Mouse (Mus musculus) induced T-regulatory cell, adult 2 months (primary cell): ENCODE measurements around the gene E2f7.

ENCODE experiments used
- DNase-seq: peaks from one replicate; pipeline ENCODE4 v3.0.0-alpha.2; 2012; ENCODE audit warnings: low read depth

Gene E2f7

DNA sequence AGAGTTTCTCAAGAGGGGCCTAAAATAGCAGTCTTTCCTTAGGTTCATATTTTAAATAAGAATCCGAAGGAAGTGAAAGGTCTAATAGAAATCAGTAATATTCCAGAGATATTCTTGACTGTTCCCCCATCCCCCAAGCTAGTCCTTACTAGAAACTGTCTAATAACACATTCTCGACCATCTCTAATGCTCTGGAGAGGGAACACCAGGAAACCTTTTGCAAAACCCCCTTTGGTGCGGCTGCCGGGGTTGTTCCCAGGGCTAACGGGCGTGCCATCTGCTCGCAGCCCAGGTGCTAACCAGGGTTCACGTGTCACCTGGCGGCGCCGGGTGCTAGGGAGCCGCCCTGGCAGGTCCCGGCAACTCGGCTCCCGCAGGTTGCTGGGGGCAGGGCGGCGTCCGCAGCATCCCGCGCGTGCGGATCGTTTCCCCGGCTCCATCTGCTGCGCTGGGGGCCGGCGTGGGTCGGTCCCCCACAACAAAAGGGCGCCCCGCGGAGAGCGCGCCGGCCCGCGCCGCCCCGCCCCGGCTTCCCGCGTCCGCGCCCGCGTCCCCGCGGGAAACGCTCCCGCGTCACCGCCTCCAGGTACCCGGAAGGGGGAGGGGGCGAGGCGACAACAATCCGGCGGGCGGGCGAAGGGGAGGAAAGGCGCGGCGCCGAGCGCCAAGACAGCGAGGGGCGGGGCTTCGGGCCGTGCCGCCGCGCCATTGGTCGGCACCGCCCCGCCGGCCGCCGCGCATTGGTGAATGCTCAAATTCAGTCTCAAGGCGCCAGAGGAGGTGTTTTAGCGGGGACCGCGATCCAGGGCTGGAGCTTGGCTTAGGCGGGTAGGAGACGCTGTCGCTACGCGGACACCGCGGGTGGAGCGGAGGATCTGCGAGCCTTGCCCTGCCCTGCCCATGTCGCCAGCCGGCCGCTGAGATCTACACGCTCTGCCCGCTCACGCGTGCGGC lies at the start of gene E2f7:
Gene E2f7 (plus strand): TSS at position 754 of the 954 bp plus-strand sequence.
- DNase-seq = peak; percentile 95

DNA sequence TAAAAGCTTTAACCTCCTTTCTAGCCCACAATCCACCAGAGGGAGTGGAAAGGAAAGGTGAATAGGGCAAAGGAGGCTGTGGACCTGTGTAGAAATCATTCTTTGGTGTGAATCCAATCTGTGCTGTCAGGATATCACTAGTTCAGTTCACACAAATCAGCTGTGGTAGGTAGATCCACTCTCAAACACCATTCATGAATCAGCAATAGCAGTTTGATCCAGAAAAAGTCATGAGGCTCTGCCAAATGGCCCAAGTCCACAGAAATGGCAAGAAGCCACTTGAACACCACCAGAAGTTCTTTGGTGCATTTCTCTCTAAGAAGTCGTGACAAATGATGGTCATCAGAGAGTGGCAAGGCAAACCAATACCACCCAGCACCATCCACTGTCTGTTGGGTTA lies 44.0 kb upstream of the E2f7 start:
- DNase-seq = no peak

DNA sequence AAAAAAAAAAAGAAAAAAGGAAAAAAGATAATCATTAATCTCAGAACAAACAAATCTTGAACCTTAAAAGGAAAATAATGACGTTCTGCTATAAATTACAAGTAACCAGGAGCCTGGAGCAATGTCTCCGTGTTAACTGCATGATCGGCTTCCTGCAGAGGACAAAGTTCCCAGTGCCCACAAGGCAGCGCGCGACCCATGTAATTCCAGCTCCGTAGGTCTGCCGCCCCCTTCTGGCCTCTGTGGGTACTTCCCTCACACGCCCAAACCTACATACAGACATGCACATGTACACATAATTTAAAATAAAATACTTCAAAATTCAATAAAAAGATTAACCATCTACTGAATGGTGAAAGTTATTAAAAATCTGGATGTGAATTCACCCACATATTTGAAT lies 39.6 kb upstream of the E2f7 start:
- peak; percentile 15 for DNase-seq

DNA sequence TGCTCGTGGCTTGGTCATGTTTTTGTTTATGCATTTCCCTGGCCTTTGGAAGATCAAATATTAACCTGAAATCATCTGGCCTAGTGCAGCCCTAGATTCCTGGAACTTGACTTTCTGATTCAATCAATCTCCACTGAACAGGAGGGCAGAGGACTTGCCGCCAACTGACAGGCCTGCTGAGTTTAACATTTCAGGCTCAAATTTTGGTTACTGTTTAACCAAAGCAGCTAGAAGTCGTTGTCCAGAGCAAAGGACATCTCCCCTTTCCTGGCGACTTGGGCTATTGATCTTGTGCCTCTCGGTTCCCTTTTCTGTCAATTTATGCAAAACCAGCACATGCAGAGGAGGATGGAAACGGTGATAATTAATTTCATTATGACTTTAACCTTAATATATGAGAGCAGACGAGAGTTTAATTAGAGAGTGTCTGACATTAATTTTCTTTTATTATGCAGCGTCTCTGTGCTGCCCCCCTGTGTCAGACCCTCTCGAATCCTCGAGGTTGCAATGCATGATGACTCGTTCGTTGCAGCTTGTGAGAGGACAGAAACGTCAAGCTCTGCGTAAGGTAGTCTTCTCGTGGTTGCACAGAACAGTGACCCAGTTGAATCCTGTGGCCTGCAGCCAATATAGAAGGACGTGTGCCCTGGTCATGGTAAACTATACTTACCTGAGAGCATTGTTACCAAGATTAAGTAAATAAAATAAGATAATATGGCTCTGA lies 37.7 kb upstream of the E2f7 start:
- no peak for DNase-seq

DNA sequence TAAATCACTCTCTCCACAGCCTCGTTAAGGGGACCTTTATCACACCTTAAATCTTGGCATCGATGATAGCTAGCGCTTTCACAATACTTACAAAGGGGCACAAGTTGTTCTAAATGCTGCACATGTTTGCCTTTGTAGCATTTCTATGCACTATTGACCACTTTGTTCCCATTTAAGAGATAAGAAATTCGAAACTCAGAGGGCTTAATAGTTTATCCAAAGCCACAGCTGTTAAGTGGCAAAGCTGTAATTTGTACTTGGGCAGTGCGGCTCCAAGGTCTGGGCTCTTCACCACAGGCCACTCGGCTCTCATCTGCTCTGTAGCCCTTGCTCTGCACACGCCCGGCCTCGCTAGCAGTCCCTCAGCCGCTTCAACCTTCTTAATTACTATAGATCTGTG lies 28.4 kb upstream of the E2f7 start:
- DNase-seq = no peak

DNA sequence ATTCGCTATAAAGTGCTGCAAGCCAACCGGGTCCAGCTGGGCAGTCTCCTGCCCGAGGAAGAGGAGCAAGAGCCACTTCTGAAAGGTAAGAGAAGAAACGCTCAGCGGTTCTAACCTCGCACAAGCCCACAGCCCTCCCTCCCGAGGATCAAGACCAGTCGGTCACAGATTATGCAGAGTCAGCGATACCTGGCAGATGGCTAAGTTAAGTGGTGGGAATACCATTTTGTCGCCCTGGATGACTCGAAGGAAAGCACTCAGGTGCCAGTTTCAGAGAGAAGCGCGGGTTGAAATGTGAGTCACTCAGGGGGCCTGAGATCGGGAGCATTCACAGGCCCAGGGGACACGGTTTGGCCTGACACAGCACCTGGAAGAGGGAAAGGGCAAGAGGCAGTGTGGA lies 18.8 kb upstream of the E2f7 start:
- no peak for DNase-seq

DNA sequence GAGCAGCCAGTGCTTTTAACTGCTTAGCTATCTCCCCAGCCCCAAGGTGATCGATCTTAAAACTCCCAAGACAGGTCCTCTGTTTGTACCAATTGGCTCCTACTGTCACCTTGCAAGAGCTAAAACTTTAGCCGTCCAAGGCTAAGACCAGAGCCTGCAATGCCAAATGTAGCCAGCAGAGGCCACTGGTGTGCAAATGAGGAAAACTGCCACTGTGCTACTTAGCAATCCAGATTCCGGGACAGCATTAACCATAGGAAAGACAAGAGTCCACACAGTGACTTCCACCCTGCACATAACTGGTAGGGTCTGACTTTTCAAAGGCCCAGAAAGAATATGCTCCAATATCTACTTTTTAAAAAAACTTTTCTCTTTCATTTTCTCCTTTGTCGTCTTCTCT lies 17.4 kb upstream of the E2f7 start:
- peak; percentile 76 for DNase-seq

DNA sequence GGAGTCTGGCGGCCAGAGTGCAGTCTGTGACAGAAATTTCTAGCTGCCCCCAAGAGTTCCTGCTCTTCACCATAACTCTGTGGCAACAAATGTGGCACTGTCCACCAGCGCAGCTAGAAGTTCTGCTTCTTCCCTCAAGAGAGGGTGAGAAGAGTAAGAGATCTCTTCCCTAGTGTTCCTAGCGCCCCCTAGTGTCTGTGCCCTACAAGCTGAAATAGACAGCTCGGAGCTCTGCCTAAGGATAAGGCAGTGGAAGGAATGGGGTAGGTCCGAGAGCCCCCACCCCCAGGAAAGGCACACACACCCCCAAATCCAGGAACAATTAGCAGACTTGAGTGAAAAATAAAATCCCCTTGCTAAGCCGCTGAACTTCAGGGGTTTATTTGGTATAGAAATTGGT lies 11.9 kb upstream of the E2f7 start:
- DNase-seq = peak; percentile 80

DNA sequence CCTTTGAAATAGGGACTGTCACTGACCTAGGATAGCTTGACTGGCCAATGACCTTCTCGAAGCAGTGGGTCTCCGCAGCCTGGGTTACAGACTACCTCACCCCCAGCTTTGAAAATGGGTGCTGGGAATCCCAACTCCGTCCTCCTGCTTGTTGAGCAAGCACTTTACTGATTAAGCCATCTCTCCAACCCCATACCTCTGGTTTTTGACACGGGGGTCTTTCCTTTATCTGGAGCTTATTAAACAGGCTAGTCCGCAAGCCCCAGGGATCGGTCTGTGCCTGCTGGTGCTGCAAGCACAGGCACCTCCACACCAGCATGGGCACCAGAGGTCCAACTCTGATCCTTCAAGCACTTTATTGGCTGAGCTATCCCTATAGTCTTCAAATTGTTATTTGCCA lies 1.5 kb upstream of the E2f7 start:
- no peak for DNase-seq

DNA sequence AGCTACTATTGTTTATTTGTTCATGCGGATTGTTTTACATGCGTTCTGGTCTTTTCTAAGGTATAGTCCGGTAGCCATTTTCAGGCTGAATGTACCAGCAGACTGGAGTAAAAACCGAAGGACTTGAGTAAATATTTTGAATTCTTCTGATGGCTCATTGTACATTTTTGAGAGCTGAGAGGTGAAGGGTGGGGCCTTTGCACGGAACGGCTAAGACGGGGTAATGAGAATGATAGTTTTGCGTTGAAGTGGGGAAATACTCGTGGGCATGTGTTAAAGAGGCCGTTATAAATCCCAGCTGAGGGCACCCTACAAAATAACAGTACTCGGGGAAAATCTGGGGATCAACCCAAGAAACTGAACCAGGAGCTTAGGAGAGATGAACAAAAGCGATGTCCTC lies 1.1 kb upstream of the E2f7 start:
- DNase-seq = peak; percentile 7

DNA sequence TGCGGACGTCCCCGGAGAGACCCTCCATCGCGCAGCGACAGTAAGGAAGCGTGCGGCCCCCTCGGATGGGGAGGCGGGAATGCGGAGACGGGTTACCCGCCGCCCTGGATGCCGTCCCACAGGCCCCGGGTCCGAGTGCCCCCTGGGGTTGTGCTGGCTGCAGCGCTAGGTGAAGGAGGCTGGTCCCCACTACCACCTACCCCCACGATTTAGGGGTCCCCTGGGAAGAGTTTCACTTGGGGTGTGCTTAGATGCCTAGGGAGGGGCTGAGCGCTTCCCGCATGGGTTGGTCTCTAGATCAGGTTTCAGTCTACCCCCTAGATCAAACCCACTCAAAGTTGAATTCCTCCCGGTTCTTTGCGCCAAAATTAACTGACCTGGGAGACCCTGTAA lies 397 bp downstream of the E2f7 start:
- no peak for DNase-seq

DNA sequence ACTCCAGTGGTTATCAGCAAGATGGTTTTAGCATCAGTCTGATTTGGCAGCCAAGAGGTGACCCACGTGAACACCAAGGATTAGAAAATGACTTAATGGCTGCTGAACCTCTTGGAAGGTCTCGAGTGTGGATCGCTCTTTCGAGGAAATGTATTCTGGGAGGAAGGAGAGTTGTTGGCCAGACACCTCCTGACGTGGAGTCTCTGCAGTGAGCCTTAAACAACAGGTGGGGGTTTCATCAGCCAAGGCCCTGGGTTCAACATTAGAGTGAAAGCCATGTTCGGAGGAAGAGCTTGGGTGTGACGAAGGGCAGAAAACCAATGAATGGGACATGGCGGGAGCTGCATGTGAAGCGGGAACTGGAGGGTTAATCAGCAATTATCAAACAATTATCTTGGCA lies 3.8 kb downstream of the E2f7 start:
- DNase-seq = no peak

DNA sequence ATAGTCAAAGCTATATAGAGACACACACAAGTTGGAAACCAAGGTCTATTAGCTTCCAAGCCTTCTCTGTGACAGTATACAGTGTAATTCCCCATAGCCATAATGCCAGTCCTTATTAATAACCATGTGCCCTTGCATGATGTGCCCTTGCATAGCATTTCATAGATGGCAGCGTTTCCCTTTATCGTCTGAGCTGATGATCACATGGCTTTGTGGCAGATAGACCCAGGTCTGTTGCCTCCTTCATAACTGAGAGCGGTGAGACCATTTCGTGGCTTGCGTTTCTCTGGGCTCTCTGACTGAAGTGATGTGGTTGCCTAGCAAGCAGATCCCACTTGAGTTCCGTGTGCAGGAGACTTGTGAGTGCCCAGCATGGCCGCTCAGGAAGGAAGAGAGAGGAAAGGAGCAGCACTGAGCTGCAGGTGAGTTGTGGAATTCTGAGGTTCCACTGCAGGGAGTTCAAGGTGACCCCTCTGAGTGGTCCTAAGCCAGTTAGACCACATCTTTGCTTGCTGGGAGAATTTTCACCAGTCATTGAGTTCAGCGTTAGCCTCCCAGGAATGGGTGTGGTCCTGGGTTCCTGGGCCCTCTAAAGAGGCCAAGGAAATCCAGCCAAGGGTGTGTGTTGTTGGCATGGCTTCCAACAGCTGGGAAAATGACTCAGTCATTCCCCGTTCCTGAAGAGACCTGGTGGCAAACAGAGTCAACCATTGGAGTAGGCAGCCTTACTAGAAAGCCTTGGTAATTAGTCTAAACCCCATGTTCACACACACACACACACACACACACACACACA lies 4.5 kb downstream of the E2f7 start:
- DNase-seq = no peak

DNA sequence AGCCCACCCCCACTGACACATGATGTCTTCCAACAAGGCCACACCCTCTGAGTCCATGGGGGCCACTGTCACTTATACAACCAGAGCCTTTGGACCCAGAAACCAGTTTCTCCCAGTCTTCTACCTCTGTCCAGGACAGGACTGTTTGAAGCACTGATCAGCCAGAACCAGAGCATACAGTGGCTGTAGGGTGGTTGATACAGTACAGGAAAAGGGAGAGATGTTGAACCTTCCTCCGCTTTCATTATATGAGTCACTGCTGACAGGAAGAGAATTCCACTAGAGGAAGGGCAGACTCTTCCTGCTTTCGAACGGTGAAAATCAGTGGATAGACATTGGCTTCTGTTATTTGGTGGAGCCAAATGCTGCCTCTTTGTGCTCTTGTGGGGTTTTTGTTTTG lies 7.6 kb downstream of the E2f7 start:
- DNase-seq = no peak

DNA sequence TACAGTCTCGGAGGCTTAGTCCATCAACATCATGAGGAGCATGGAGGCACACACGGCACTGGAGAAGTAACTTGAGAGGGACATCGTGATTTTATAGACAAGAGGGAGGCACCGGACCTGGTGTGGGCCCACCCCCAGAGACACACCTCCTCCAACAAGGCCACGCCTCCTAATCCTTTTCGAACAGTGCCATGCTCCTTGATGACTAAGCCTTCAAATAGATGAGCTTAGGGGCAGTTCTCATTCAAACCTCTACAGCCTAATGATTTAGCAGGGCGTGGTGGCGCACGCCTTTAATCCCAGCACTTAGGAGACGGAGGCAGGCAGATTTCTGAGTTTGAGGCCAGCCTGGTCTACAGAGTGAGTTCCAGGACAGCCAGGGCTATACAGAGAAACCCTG lies 10.3 kb downstream of the E2f7 start:
- no peak for DNase-seq

DNA sequence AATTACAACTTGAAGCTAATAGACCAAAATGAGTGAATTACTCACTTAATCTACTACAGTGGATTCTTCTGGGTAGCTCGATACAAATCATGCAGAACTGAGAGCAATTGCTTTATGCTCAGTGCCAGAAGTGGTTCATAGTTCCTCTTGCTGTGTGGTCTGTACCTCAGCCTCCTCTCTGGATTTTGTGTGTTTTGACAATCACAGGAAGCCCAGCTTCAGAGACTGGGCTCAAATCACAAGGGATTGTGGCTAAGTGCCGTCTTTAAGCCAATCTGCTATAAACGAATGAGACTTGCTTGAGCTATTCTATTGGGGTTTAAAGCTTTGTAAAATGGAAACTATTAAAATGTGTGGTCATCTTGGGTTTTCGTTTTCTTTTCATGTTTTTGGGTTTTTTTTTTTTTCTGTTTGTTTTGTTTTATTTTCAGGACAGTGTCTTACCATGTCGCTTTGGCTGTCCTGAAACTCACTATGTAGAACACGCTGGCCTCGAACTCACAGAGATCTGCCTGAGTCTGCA lies 11.1 kb downstream of the E2f7 start:
- DNase-seq = no peak

DNA sequence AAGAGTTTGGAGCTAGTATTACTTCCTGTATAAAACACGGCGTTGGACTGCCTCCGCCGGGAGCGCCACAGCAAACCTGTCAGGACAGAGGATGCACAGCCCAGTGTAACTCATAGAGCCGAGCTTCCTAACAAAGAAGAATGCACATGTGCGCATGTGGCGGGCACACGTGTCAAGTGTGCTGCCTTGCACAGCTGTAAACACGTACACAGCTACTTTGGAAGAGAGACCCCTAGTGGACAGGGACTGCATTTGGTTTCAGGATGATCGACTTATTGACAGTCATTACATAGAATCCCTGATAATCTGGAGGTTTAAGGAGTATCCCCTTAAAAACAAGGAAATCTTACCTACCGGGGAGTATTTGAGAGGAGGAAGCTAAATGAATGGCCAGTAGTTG lies 15.3 kb downstream of the E2f7 start:
- DNase-seq = peak; percentile 71

DNA sequence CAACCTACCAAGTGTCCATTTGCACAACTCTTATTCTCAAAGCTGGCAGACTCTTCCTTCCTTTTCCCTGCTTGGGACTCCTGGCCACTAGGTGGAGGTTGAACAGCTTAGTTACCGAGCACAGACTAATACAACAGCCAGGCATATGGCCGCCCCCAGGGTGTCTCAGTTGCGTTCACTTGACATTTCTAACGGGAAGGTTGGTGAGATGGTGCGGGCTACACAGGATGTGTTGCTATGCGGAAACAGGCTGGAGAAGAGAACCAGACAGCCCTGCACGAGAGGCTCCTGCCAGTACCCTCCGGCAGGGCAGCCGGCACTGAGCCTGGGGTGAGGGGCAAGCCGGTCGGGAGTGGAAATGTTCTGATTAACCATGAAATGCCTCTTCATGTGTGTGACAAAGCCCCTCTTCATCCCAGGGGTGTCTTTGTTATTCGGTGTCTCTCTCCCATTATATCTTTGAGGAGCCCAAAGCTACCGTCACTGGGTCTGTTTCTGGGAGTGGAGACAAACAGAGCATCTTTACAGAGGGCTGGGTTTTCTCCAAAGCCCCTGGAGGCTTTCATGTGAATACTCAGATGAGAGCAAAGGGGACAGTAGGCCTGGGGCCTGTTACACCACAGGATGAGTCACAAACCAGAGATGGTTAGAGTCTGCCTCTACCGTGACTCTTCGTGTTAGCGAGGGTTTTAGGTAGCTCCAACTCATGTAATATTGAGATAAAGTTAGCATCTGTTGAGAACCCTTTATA lies 17.1 kb downstream of the E2f7 start:
- no peak for DNase-seq

DNA sequence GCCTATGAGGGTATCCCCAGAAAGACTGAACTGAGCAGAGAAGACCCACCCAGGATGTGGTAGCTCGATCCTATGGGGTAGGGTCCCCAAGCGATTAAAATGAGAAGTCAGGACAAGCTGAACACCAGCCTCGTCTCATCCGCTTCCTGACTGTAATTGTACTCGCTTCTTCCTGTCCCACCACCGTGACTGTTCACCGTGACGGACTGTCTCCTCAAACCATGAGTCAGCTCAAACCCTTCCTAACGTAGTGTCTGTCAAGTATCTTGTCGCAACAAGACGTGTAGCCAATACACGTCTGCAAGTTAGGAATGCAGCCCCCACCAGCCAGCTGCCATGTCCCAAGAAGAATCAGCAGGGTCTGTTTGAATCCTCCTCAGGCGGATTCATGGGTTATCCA lies 18.2 kb downstream of the E2f7 start:
- DNase-seq = no peak

DNA sequence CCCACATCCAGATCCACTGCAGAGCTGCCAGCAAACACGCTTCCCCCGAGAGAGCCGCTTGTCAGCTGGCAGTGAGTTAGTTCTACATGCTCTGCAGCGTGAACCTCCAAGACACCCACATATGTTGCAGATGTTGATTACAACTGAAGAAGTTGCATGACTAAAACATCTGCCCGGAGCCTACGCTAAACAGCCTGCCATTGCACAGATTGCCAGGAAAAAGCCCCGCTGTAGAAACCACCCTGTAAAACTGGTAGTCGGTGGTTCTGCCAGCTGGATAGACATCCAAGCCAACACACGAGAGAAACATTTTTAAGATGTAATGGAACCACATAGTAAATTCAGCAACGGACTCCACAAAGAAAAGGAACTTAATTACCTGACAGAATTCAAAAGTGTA lies 24.3 kb downstream of the E2f7 start:
- DNase-seq = no peak

DNA sequence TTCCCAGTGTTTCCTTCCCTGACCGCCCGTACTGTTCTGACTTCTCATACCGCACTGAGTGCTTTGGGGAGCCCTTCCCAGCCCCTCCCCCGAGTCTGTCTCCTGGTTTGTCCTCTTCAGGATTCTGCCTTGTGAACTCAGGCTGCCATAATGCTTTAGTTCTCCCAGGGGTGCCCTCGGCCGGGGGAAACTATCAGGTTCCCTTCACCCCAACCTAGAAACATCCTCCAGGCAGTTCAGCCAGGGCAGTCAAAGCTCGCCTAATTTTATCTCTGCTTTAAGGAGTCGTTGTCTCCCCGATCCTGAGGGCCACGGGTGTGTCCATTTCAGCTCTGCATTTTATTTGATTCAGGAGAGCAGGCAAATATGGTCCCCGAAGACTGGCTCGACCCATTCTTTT lies 28.0 kb downstream of the E2f7 start:
- no peak for DNase-seq

DNA sequence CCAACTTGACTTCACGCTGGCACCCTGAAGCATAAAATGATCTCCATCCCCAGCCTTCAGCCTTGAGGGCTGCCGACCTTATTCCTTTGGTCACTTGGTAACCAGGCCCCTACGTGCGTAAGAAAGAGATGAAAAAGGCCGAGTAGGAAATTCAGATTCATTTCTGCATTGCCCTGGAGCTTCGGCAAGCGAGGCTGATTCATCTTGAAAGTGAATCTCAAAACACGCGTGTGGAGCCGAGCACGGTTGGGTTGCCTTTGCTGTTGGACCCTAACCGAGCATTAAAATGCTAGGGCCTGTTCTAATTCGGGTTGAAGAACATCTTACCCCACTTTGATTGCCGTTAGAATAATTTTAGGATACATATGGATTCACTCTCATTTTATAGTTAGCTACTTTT lies 28.6 kb downstream of the E2f7 start:
- peak; percentile 18 for DNase-seq
